Mouse (Mus musculus): ENCODE measurements at regions not wholly inside any gene's neighbourhood (a gene's known extent, or its start where the extent isn't known, plus 50 kb on each side); places are given as distances from the start of the nearest gene placed in this dataset.
"Not testable (repeated sequence)": the region's sequence is repeated elsewhere in the genome, so short reads cannot be mapped to it uniquely, and the experiment has no call there.

- DNase-seq: no peak
Measured at GRCm38 (mm10) chr2:160507816-160508564, 137.7 kb upstream of the Top1 start.

GRCm38 (mm10) chr2:160510159-160510558 is 135.5 kb upstream of the Top1 start:
- no peak for DNase-seq

GRCm38 (mm10) chr2:160510635-160511421 is 134.9 kb upstream of the Top1 start:
- no peak for DNase-seq

- DNase-seq: no peak
Measured at GRCm38 (mm10) chr2:160515621-160516020, 130.1 kb upstream of the Top1 start.

GRCm38 (mm10) chr2:160516526-160516925 is 129.2 kb upstream of the Top1 start:
- no peak for DNase-seq

- no peak for DNase-seq
Measured at GRCm38 (mm10) chr2:160525301-160526205, 120.1 kb upstream of the Top1 start.

- DNase-seq: no peak
Measured at GRCm38 (mm10) chr2:160526377-160527125, 119.1 kb upstream of the Top1 start.

GRCm38 (mm10) chr2:160529306-160529705 is 116.4 kb upstream of the Top1 start:
- DNase-seq: no peak

- DNase-seq: no peak
Measured at GRCm38 (mm10) chr2:160530377-160530776, 115.3 kb upstream of the Top1 start.

GRCm38 (mm10) chr2:160537319-160537719 is 108.4 kb upstream of the Top1 start:
- DNase-seq: no peak

GRCm38 (mm10) chr2:160545527-160545926 is 100.2 kb upstream of the Top1 start:
- no peak for DNase-seq

- no peak for DNase-seq
Measured at GRCm38 (mm10) chr2:160552121-160552669, 93.5 kb upstream of the Top1 start.

- DNase-seq: no peak
Measured at GRCm38 (mm10) chr2:160561711-160562110, 84.0 kb upstream of the Top1 start.

- no peak for DNase-seq
Measured at GRCm38 (mm10) chr2:160567813-160568212, 77.9 kb upstream of the Top1 start.

GRCm38 (mm10) chr2:160569496-160569895 is 76.2 kb upstream of the Top1 start:
- DNase-seq: no peak

- peak; percentile 93 for DNase-seq
Measured at GRCm38 (mm10) chr2:160578384-160579320, 67.0 kb upstream of the Top1 start.

GRCm38 (mm10) chr2:160580250-160580649 is 65.4 kb upstream of the Top1 start:
- DNase-seq: no peak

- no peak for DNase-seq
Measured at GRCm38 (mm10) chr2:160581029-160581428, 64.7 kb upstream of the Top1 start.

- not testable (repeated sequence) for DNase-seq
Measured at GRCm38 (mm10) chr2:160583034-160583433, 62.7 kb upstream of the Top1 start.

- no peak for DNase-seq
Measured at GRCm38 (mm10) chr2:160583506-160583905, 62.2 kb upstream of the Top1 start.

- no peak for DNase-seq
Measured at GRCm38 (mm10) chr2:160584568-160584967, 61.1 kb upstream of the Top1 start.

Data from right cerebral cortex, postnatal 14 days (tissue).